ENCODE assay signal across 8 mouse cellular contexts in genomic region chr17:34589681-34590101, GRCm38 (mm10). TPM values are rescaled to one million over a fixed set of nuclear protein-coding genes. Genes with fewer than 3 reads are reported as not detected.
DNase-seq lines count a peak whose midpoint lies in the region; ATAC-seq lines count a peak whose summit lies in the region.

TSS of gene Gpsm3 (plus strand) at chr17:34589806.

- peaks cover 57% of the 10 kb centered on the region for H3K4me1 ChIP-seq in intestine, embryonic 16.5 days (ENCODE audit: control insufficient read depth, insufficient read depth, low read length)
- H3K4me1 ChIP-seq in lung, embryonic 15.5 days = peaks cover 67% of the 10 kb centered on the region

- WGBS in intestine, embryonic 16.5 days = 19% methylated on average over 7 of the region's 7 CpGs
- WGBS in lung, embryonic 15.5 days = under 1% methylated on average over 7 of the region's 7 CpGs

- peak within 1 kb of the TSS; percentile 99 for H3K9ac ChIP-seq in intestine, embryonic 16.5 days (ENCODE audit: low read depth, low read length)
- H3K9ac ChIP-seq in lung, embryonic 15.5 days = peak within 1 kb of the TSS; percentile 98

- H3K27me3 ChIP-seq in intestine, embryonic 16.5 days (replicated peaks; ENCODE audit: control insufficient read depth, insufficient read depth, low read length) = no peaks in the 10 kb centered on the region
- no peaks in the 10 kb centered on the region for H3K27me3 ChIP-seq in lung, embryonic 15.5 days

- no peaks in the 10 kb centered on the region for H3K9me3 ChIP-seq in intestine, embryonic 16.5 days (ENCODE audit: control insufficient read depth, low read length)
- H3K9me3 ChIP-seq in lung, embryonic 15.5 days = no peaks in the 10 kb centered on the region

- peak within 1 kb of the TSS; percentile 93 for H3K27ac ChIP-seq in intestine, embryonic 16.5 days (ENCODE audit: low read length)
- H3K27ac ChIP-seq in lung, embryonic 15.5 days = peak within 1 kb of the TSS; percentile 96

- peak; percentile 54 for DNase-seq in adrenal gland, adult 2 months
- DNase-seq in adrenal gland, adult 18-20 months (ENCODE audit: low spot score in 2 of 2) = no peak
- DNase-seq in T-cell, adult 2 months (ENCODE audit: low spot score) = peak; percentile 71
- peak; percentile 99 for DNase-seq in heart, adult 11 months
- DNase-seq in retina, postnatal 1 day = peak; percentile 61
- DNase-seq in right cerebral cortex, postnatal 14 days = no peak

- ATAC-seq in intestine, embryonic 16.5 days = no peak
- no peak for ATAC-seq in lung, embryonic 15.5 days (ENCODE audit: borderline replicate concordance, extremely low read depth, low FRiP score, low TSS enrichment)

- 0 out of 2 replicates have a peak, but pooled peaks cover 1% of the 10 kb centered on the region for H3K36me3 ChIP-seq in intestine, embryonic 16.5 days (ENCODE audit: control insufficient read depth, insufficient read depth, low read length)
- peaks cover 7% of the 10 kb centered on the region for H3K36me3 ChIP-seq in lung, embryonic 15.5 days

- peak within 1 kb of the TSS; percentile 90 for H3K4me3 ChIP-seq in intestine, embryonic 16.5 days (ENCODE audit: low read length)
- H3K4me3 ChIP-seq in lung, embryonic 15.5 days = peak within 1 kb of the TSS; percentile 19

- peak within 1 kb of the TSS; percentile 92 for H3K4me2 ChIP-seq in intestine, embryonic 16.5 days (ENCODE audit: low read depth, low read length)
- H3K4me2 ChIP-seq in lung, embryonic 15.5 days = peak within 1 kb of the TSS; percentile 96

RNA-seq across cellular contexts. Expression of gene Gpsm3, which starts in this region (rescaled TPM):
- total RNA-seq in adrenal gland, adult 2 months (2021) = 1 to 10 TPM; 4.3 to 7.4 TPM
- 8.0 and 10.0 TPM in 2 replicates for polyA plus RNA-seq in adrenal gland, adult 2 months (2012; rRNA removed)
- total RNA-seq in adrenal gland, adult 18-20 months (2021) = 1 to 10 TPM; 4.8 to 7.3 TPM
- polyA plus RNA-seq in intestine, embryonic 16.5 days (2015; fragmentation: Nextera tagmentation; extraction: Ambion mirVana) = 12.0 and 12.5 TPM in 2 replicates
- polyA plus RNA-seq in lung, embryonic 15.5 days (2015; fragmentation: Nextera tagmentation; extraction: Ambion mirVana) = 11.5 and 17.9 TPM in 2 replicates

Comparison
In these comparisons a context has a peak if more than half of its experiments do, and no peak if none do; other contexts are left out.
1. DNase-seq: peak in adrenal gland, adult 2 months (single experiment), T-cell, adult 2 months (single experiment), heart, adult 11 months (single experiment) and retina, postnatal 1 day (single experiment); none in adrenal gland, adult 18-20 months (0 of 2) and right cerebral cortex, postnatal 14 days (single experiment).